Mouse (Mus musculus) hindbrain, postnatal 0 days (tissue): ENCODE data around the gene Gm10320. TPM values are rescaled to one million over a fixed set of nuclear protein-coding genes. Genes with fewer than 3 reads are reported as not detected.

Source experiments
- ATAC-seq: fragments of 200-750 bp; cut with Nextera tagmentation; 2 replicates; pipeline ENCODE4 v1.8.0; 2017; ENCODE audit warnings: mild to moderate bottlenecking, moderate TSS enrichment, moderate library complexity
- DNase-seq: peaks from one replicate; pipeline ENCODE4 v3.0.0-alpha.2; 2015; ENCODE audit warnings: low spot score
- H3K27ac ChIP-seq: fragments of 300-500 bp; sonication (generic); 2 replicates; pipeline ENCODE4 v1.5.1; 2014; ENCODE audit warnings: mild to moderate bottlenecking
- H3K27me3 ChIP-seq: fragments of 300-500 bp; sonication (generic); 2 replicates; pipeline ENCODE4 v1.6.1; 2014; ENCODE audit warnings: low read length, mixed read lengths; ENCODE audit not compliant: insufficient read depth
- H3K36me3 ChIP-seq: fragments of 300-500 bp; sonication (generic); 2 replicates; pipeline ENCODE4 v1.6.1; 2014; ENCODE audit warnings: low read length, mixed read lengths; ENCODE audit not compliant: insufficient read depth
- H3K4me1 ChIP-seq: fragments of 300-500 bp; sonication (generic); 2 replicates; pipeline ENCODE4 v1.6.1; 2014; ENCODE audit warnings: antibody characterized with exemption, low read length, mixed read lengths; ENCODE audit not compliant: insufficient read depth
- H3K4me2 ChIP-seq: fragments of 300-500 bp; sonication (generic); 2 replicates; pipeline ENCODE4 v1.6.1; 2014; ENCODE audit warnings: low read depth, mild to moderate bottlenecking, low read length, moderate library complexity, mixed read lengths
- H3K4me3 ChIP-seq: fragments of 300-500 bp; sonication (generic); 2 replicates; pipeline ENCODE4 v1.5.1; 2014; ENCODE audit warnings: low read length
- H3K9ac ChIP-seq: fragments of 300-500 bp; sonication (generic); replicated peaks from 2 replicates; pipeline ENCODE4 v1.6.1; 2014; ENCODE audit warnings: mild to moderate bottlenecking, low read length, moderate library complexity, mixed read lengths
- H3K9me3 ChIP-seq: fragments of 300-500 bp; sonication (generic); 2 replicates; pipeline ENCODE4 v1.6.1; 2016; ENCODE audit warnings: low read length, mixed read lengths
- CTCF ChIP-seq: IDR thresholded peaks from 2 replicates; pipeline ENCODE4 v1.5.1; 2016; ENCODE audit warnings: antibody characterized with exemption, control low read depth, low read depth
- WGBS: fragments of 180-500 bp; shearing (Covaris S2); extraction: QIAGEN DNeasy Blood & Tissue Kit; methylation state at CpG from one replicate; pipeline ENCODE4 v1.1.7; 2014; 5-methylcytosine and 5-hydroxymethylcytosine counted together
- polyA plus RNA-seq: library from polyadenylated mRNA; unstranded; fragments of >200 nt; fragmentation: Nextera tagmentation; extraction: Ambion mirVana; gene quantifications from 2 replicates; pipeline ENCODE4 v1.2.1, GENCODE M21; 2015
- total RNA-seq: library from RNA; depleted of rRNA; stranded (reverse); fragments of >200 nt; gene quantifications from 2 replicates; pipeline ENCODE4 v1.2.3, GENCODE M21; 2014

The Gm10320 gene
- total and polyA plus RNA-seq, 2 experiments from 2014 or later, result 0.52 to 0.74 TPM

DNA sequence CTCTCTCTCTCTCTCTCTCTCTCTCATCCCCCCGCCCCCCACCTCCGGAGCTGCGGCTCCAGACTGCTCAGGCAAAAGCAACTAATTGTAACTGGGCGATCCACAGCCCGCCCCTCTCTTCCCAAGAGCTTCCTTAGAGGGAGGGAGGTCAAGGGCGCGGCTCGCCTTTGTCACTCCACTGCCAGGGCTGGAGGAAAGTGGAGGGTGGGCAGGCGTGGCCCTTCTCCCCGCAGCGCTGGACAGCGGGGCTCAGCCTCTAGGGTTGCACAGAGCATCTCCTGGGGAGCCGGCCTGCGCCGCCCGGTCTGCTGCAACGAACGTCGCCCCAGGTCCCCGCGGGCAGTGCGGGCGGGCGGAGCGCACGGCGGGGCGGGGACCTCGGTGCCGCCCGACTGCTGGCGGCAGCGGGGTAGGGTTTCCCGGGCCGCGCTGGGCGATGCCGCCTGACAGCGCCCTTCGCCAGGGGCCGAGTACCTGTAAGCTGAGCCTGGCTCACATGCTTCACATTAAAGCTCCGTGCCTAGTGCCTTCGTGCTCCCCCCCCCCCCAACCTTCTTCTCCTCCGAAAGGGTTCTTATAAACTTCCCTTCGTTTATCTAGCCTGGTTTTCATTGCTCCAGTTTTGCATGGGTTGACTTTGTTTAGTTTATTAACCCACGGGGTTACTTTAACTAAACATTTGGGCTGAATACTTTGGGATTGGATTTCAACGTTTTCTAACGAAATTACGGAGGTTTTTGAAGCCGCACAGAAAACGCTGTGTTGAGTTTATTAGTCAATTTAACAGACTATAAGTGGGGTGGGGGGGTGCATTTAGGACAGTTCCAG is 13.1 kb upstream of the Gm10320 start:
- H3K4me3 ChIP-seq, result peak overlapping the region; percentile 16; the same call in 1 of the 2 replicates
- peak overlapping the region; percentile 49 for H3K4me2 ChIP-seq
- DNase-seq (no peak), ATAC-seq (0 out of 2 replicates have a peak, but pooled peaks have one; percentile 35)
- under 1% methylated on average over 38 of the region's 51 CpGs for WGBS
- no peaks in the 10 kb centered on the region for H3K4me1 ChIP-seq
- no peaks in the 10 kb centered on the region for H3K36me3 ChIP-seq
- H3K9me3 ChIP-seq, result no peaks in the 10 kb centered on the region
- no peak for TF ChIP-seq CTCF
- H3K27ac ChIP-seq, result no peak overlapping the region
- H3K27me3 ChIP-seq, result peaks cover 53% of the 10 kb centered on the region
- H3K9ac ChIP-seq, result no peak overlapping the region

DNA sequence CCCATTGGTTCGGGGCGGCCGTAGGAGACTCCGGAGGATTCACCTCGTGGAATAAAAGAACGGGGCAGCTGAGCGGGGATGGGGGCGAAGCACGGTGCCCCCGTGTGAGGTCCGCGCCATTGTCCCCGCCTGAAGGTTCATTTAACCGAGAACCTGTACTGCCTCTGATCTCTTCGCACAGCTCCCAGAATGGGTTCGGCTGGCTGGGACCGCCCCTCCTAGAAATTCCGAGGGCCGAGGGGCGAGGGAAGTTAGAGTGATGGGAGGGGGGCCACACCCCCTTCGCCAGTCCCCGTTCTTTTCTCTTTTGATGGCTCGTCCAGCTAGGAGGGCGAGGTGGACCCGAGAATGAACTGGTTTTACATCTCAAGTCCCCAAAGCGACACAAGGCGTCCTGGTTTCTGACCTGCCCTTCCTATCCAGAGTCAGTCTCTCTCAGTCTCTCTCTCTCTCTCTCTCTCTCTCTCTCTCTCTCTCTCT is 12.4 kb upstream of the Gm10320 start:
- Histone ChIP-seq H3K4me2 (peak overlapping the region; percentile 49), H3K27me3 (peaks cover 59% of the 10 kb centered on the region), H3K27ac (no peak overlapping the region), H3K9ac (no peak overlapping the region), H3K36me3 (no peaks in the 10 kb centered on the region), H3K9me3 (no peaks in the 10 kb centered on the region), H3K4me1 (no peaks in the 10 kb centered on the region), H3K4me3 (peak overlapping the region; percentile 10; the same call in 1 of the 2 replicates)
- under 1% methylated on average over 27 of the region's 27 CpGs for WGBS
- TF ChIP-seq CTCF, result no peak
- DNase-seq, result no peak
- ATAC-seq, result 0 out of 2 replicates have a peak, but pooled peaks have one; percentile 40

DNA sequence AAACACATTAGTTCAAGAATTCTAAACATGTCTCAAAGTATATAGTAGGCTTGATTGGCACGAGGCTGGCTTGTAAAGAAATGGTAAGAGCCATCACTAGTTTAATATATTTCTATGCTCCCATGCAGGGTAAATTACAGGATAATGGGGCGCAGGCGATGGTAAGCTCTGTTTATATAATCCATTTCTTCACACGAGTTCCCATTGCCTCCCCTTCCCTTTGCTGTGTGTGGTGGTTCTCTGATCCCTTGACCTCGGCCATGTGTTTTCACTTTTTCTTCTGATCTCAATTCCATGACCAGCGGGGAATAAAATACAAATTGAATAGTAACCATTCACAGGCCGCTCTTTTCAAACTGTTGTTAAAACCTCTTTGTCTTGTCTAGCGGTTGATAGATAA is 11.8 kb upstream of the Gm10320 start:
- H3K4me1 ChIP-seq, result no peaks in the 10 kb centered on the region
- no peaks in the 10 kb centered on the region for H3K9me3 ChIP-seq
- 2% methylated on average over 8 of the region's 8 CpGs for WGBS
- no peak overlapping the region for H3K9ac ChIP-seq
- no peak overlapping the region for H3K4me3 ChIP-seq
- no peak for TF ChIP-seq CTCF
- ATAC-seq, result no peak
- H3K4me2 ChIP-seq, result no peak overlapping the region
- no peak for DNase-seq
- H3K27ac ChIP-seq, result no peak overlapping the region
- no peaks in the 10 kb centered on the region for H3K36me3 ChIP-seq
- peaks cover 65% of the 10 kb centered on the region for H3K27me3 ChIP-seq

DNA sequence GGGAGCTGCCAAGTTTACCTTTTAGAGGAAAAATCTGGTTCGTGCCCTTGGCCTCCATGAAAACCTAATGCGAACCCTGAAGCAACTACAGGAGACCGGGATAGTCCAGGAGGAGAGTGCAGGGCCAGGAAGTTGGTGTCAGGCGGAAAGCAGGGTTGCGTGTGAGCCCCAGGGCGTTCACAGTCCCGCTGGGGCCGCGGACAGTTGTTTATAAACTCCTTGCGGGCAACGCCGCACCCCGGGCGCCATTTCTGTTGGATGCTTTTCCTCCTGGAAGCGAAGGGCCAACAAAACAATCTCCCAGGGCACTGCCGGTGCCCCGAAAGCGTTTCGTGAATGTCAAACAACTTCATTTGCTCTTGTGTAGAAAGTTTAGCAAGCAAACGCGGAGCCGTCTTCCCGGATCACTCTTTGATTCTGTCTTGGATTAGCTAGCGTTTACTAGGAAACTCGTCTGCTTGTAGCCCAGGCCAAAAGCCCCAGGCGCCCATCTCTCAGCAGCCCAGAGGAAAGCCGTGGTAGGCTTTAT is 11.1 kb upstream of the Gm10320 start:
- Histone ChIP-seq H3K36me3 (no peaks in the 10 kb centered on the region), H3K27ac (no peak overlapping the region), H3K9me3 (no peaks in the 10 kb centered on the region), H3K4me1 (no peaks in the 10 kb centered on the region), H3K27me3 (peaks cover 63% of the 10 kb centered on the region), H3K4me3 (0 out of 2 replicates have a peak overlapping the region, but pooled peaks have one; percentile 10), H3K9ac (no peak overlapping the region), H3K4me2 (peak overlapping the region; percentile 37)
- no peak for TF ChIP-seq CTCF
- ATAC-seq (no peak), DNase-seq (no peak)
- WGBS, result 1% methylated on average over 27 of the region's 27 CpGs

DNA sequence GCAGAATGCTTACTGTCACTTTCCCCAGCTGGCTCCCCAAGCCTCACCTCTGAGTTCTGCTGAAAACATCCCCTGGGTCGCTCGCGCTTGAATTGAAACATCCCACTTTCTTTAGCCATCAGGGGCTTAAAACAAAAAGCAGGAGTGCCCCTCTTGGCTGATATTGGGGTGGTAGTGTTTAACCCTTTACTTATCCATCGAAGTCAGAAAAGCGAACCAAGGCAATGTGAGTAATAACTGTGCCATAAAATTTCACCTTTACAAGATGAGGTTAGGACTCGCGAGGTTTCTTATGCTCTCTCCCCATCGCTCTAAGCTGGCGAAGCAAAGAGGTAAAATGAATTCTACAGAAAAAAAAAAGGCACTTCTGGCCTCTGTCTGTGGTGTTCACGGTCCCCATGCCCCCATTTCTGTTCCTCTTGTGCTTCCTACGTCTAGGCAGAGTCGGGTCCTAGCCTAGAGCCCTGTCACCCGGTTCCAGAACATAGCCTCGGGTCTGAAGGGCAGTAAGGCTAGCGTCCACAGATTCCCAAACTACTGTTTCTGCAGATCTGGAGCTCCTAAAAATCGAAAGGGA is 10.5 kb upstream of the Gm10320 start:
- Histone ChIP-seq H3K9me3 (no peaks in the 10 kb centered on the region), H3K4me2 (0 out of 2 replicates have a peak overlapping the region, but pooled peaks have one; percentile 37), H3K9ac (no peak overlapping the region), H3K4me3 (no peak overlapping the region), H3K36me3 (no peaks in the 10 kb centered on the region), H3K27ac (no peak overlapping the region), H3K27me3 (peaks cover 58% of the 10 kb centered on the region), H3K4me1 (no peaks in the 10 kb centered on the region)
- ATAC-seq, result no peak
- TF ChIP-seq CTCF, result no peak
- DNase-seq, result no peak
- WGBS, result 1% methylated on average over 16 of the region's 16 CpGs

DNA sequence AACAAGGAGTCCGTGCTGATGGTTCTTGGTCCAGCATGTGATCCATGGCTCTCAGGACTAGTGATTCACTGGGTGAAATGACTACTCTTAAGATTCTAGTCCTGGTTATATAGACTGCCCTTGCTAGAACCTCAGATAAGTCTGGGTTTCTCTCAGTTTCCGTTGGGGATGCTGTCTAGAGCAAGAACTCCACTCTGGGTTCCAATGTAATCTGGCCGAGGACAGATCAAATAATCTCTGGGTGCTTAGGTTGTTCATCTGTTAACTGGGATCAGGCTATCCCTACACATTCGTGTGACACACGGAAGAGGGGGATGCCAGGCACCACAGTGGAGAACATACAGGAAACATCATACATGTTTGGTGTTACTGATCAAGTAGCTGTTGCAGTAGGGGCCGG is 9.5 kb upstream of the Gm10320 start:
- Histone ChIP-seq H3K9me3 (no peaks in the 10 kb centered on the region), H3K4me1 (no peaks in the 10 kb centered on the region), H3K4me3 (no peak overlapping the region), H3K36me3 (no peaks in the 10 kb centered on the region), H3K9ac (no peak overlapping the region), H3K4me2 (no peak overlapping the region), H3K27ac (no peak overlapping the region), H3K27me3 (peaks cover 48% of the 10 kb centered on the region)
- TF ChIP-seq CTCF, result no peak
- 9% methylated on average over 6 of the region's 6 CpGs for WGBS
- ATAC-seq (no peak), DNase-seq (no peak)
